Mouse (Mus musculus) limb, embryonic 12.5 days (tissue): ENCODE results near the gene Arap1. TPM values are rescaled to one million over a fixed set of nuclear protein-coding genes. Genes with fewer than 3 reads are reported as not detected.

Source experiments
- ATAC-seq: fragments of 200-750 bp; cut with Nextera tagmentation; 2 replicates; pipeline ENCODE4 v1.8.0; 2017; ENCODE audit warnings: low read depth, moderate TSS enrichment; ENCODE audit not compliant: insufficient number of reproducible peaks, insufficient read depth, low FRiP score, low TSS enrichment
- H3K27ac ChIP-seq: fragments of 300-500 bp; sonication (generic); 2 replicates; pipeline ENCODE4 v1.5.1; 2016; ENCODE audit warnings: mild to moderate bottlenecking, moderate library complexity
- H3K27me3 ChIP-seq: fragments of 300-500 bp; sonication (generic); 2 replicates; pipeline ENCODE4 v1.6.1; 2016; ENCODE audit warnings: mild to moderate bottlenecking, moderate library complexity
- H3K36me3 ChIP-seq: fragments of 300-500 bp; sonication (generic); 2 replicates; pipeline ENCODE4 v1.6.1; 2016; ENCODE audit warnings: mild to moderate bottlenecking, moderate library complexity
- H3K4me1 ChIP-seq: fragments of 300-500 bp; sonication (generic); replicated peaks from 2 replicates; pipeline ENCODE4 v1.6.1; 2016
- H3K4me2 ChIP-seq: fragments of 300-500 bp; sonication (generic); 2 replicates; pipeline ENCODE4 v1.6.1; 2016; ENCODE audit warnings: mild to moderate bottlenecking, moderate library complexity
- H3K4me3 ChIP-seq: fragments of 300-500 bp; sonication (generic); replicated peaks from 2 replicates; pipeline ENCODE4 v1.5.1; 2016; ENCODE audit warnings: mild to moderate bottlenecking
- H3K9ac ChIP-seq: fragments of 300-500 bp; sonication (generic); replicated peaks from 2 replicates; pipeline ENCODE4 v1.6.1; 2016; ENCODE audit warnings: mild to moderate bottlenecking, moderate library complexity
- H3K9me3 ChIP-seq: fragments of 300-500 bp; sonication (generic); 2 replicates; pipeline ENCODE4 v1.6.1; 2016; ENCODE audit warnings: mild to moderate bottlenecking, moderate library complexity
- WGBS: fragments of 180-500 bp; shearing (Covaris S2); methylation state at CpG from one replicate; pipeline ENCODE4 v1.1.7; 2016; 5-methylcytosine and 5-hydroxymethylcytosine counted together
- polyA plus RNA-seq: library from polyadenylated mRNA; unstranded; fragments of >200 nt; fragmentation: Nextera tagmentation; extraction: Ambion mirVana; gene quantifications from 2 replicates; pipeline ENCODE4 v1.2.1, GENCODE M21; 2016

Gene Arap1
- polyA plus RNA-seq, 1 experiment from 2014 or later: 18.0 TPM

DNA sequence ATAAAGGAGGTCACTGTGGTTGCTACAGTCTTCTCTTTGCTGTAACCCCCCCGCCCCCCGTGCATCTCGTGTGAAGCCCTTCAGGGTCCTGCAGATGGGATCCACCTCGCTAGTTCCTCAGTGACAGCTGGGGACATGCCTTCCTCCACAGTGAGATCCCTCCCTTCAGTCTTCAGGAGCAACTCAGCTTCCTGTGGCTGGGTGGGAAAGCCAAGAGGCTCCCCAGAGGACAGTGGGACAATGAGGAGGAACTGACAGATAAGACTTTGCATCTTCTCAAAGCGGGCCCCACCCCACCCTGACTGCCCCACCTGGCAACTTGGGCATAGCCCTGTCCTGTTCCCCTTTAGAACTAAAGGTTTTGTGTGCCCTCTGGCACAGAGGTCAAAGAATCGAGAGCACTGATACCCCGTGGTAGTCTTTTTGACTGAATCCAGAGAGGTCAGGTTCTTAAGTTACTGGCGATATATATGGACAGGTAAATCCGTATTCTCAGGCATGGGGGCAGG lies 111.5 kb downstream of the Arap1 start:
- peaks cover 9% of the 10 kb centered on the region; the same call in 1 of the 2 replicates for H3K4me1 ChIP-seq

GRCm38 (mm10) chr7:101459923-101460607 lies 112.2 kb downstream of the Arap1 start:
- 66% methylated on average over 10 of the region's 10 CpGs for WGBS
- H3K4me1 ChIP-seq: peaks cover 9% of the 10 kb centered on the region; the same call in 1 of the 2 replicates

More for the DNA sequence above, 111.5 kb downstream of the Arap1 start:
- ATAC-seq: no peak
- H3K9me3 ChIP-seq: no peaks in the 10 kb centered on the region
- peaks cover 10% of the 10 kb centered on the region; the same call in 1 of the 2 replicates for H3K27me3 ChIP-seq
- H3K36me3 ChIP-seq: no peaks in the 10 kb centered on the region
- no peak overlapping the region for H3K4me3 ChIP-seq
- no peak overlapping the region for H3K27ac ChIP-seq
- no peak overlapping the region for H3K9ac ChIP-seq
- H3K4me2 ChIP-seq: no peak overlapping the region
- WGBS: 83% methylated on average over 9 of the region's 9 CpGs

DNA sequence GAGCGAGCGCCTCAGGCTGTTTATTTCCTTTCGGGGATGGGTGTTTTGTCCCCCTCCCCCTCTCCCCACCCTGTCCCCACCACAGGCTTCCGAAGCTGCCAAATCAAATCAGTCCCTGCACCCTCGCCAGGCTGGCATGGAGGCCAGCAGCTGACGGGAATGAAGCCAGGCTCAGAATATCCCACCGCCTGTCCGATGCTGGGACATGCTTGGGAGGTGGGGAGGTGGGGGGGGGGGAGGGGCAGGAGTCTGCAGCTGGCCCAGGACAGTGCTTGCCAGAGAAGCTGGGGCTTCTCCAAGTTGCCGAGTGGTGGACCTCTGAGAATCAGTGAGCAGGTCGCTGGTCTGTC lies 112.7 kb downstream of the Arap1 start:
- Histone ChIP-seq H3K4me1 (peaks cover 12% of the 10 kb centered on the region), H3K27ac (no peak overlapping the region), H3K27me3 (peaks cover 9% of the 10 kb centered on the region; the same call in 1 of the 2 replicates), H3K9ac (no peak overlapping the region), H3K36me3 (no peaks in the 10 kb centered on the region), H3K9me3 (no peaks in the 10 kb centered on the region), H3K4me3 (no peak overlapping the region), H3K4me2 (no peak overlapping the region)
- no peak for ATAC-seq
- 41% methylated on average over 10 of the region's 10 CpGs for WGBS

More at GRCm38 (mm10) chr7:101459923-101460607, 112.2 kb downstream of the Arap1 start:
- Histone ChIP-seq H3K27ac (no peak overlapping the region), H3K9ac (no peak overlapping the region), H3K4me2 (no peak overlapping the region), H3K36me3 (no peaks in the 10 kb centered on the region), H3K9me3 (no peaks in the 10 kb centered on the region), H3K4me3 (no peak overlapping the region), H3K27me3 (peaks cover 10% of the 10 kb centered on the region; the same call in 1 of the 2 replicates)
- no peak for ATAC-seq

- ATAC-seq: no peak
- Histone ChIP-seq H3K4me3 (no peak overlapping the region), H3K36me3 (no peaks in the 10 kb centered on the region), H3K27ac (no peak overlapping the region), H3K9ac (no peak overlapping the region), H3K9me3 (no peaks in the 10 kb centered on the region), H3K4me2 (no peak overlapping the region), H3K4me1 (peaks cover 12% of the 10 kb centered on the region), H3K27me3 (no peaks in the 10 kb centered on the region; the same call in 1 of the 2 replicates)
- 85% methylated on average over 11 of the region's 11 CpGs for WGBS
Measured at GRCm38 (mm10) chr7:101461571-101461970, 113.7 kb downstream of the Arap1 start.

Other genes starting within 250 kb of the Arap1 start
- 23.2 and 25.8 TPM in 2 replicates for gene Atg16l2, start 45.8 kb upstream of the Arap1 start, polyA plus RNA-seq
- gene Stard10, start 31.0 kb upstream of the Arap1 start, polyA plus RNA-seq: 17.2 and 17.8 TPM in 2 replicates
- not detected in 2 replicates for gene Gm45837, start 62.8 kb downstream of the Arap1 start, polyA plus RNA-seq
- 8.9 and 9.0 TPM in 2 replicates for gene Pde2a, start 73.6 kb downstream of the Arap1 start, polyA plus RNA-seq
- gene Art2b, start 237.5 kb downstream of the Arap1 start, polyA plus RNA-seq: not detected in 2 replicates